Mouse (Mus musculus): Measurements from ENCODE around the gene Cst6. TPM values are rescaled to one million over a fixed set of nuclear protein-coding genes. Genes with fewer than 3 reads are reported as not detected.
A peak's percentile ranks its signal among the peaks of the same experiment; 100 is the strongest.

Gene Cst6
- polyA plus RNA-seq, 1 experiment: not detected

DNA sequence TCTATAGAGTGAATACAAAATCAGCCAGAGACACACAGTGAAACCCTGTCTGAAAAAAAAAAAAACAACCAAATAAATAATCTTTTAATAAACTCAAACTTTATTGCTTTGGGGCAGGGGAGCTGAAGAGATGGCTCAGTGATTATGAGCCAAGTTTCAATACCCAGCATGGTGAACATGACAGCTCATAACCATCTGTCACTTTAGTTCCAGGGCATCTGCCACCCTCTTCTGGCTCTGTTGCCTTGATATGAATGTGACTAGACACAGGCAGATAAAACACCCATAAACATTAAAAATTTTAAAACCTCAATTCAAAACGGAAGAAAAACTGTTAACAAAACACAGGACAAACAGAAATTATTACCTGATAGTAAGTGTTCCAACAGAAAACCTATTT is 28.1 kb upstream of the Cst6 start:
- H3K4me1 ChIP-seq (ENCODE audit: control insufficient read depth, insufficient read depth, low read length): no peaks in the 10 kb centered on the region
- no peak for TF ChIP-seq CTCF (IDR thresholded peaks at IDR 0.05; ENCODE audit: low read depth, low read length)
- TF ChIP-seq POLR2A (IDR thresholded peaks at IDR 0.05; ENCODE audit: borderline replicate concordance, low read depth, low read length): no peak
- H3K27ac ChIP-seq (ENCODE audit: insufficient read depth, low read depth, low read length): no peak overlapping the region
- no peak overlapping the region for H3K4me3 ChIP-seq (ENCODE audit: insufficient read depth, low read length)

DNA sequence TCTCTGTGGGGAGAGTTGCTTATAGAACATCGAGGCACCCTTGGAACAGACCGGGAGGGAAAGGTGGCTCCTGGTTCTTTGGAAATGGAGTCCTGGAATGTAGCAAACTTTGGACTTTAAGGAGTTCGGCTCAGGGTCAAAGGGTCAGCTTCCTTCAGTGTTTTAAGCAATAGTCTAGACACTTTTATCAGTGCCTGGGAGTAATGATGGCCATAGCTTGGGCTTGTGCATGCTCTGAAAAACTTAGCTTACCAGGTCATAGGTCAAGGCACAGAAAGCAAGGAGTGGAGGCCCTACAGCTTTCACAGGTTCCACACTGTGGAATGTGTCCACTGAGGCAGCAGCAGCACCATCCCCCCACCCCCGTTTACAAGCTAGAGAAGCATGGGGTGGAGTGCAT is 25.4 kb upstream of the Cst6 start:
- TF ChIP-seq POLR2A (IDR thresholded peaks at IDR 0.05; ENCODE audit: borderline replicate concordance, low read depth, low read length) (no peak), CTCF (IDR thresholded peaks at IDR 0.05; ENCODE audit: low read depth, low read length) (no peak)
- Histone ChIP-seq H3K4me3 (ENCODE audit: insufficient read depth, low read length) (no peak overlapping the region), H3K4me1 (ENCODE audit: control insufficient read depth, insufficient read depth, low read length) (no peaks in the 10 kb centered on the region), H3K27ac (ENCODE audit: insufficient read depth, low read depth, low read length) (no peak overlapping the region)

DNA sequence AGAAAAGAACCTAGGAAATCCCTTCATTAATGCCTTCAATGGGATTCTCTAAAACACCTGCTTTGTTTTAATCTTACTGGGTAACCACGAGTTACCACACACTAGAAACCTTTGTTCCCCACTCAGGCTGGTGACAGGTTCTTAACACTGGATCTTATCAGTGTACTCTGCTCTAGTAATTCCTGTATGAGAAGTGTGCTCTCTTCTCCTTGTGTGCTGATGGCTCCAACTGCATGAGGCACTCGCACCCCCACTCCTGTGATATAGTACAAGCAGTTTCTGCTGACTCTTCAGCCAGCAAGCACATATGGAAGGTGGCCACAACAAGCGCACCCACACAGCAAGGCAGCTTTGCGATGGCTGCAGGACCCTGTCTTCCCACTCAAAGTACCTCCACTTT is 24.8 kb upstream of the Cst6 start:
- TF ChIP-seq POLR2A (IDR thresholded peaks at IDR 0.05; ENCODE audit: borderline replicate concordance, low read depth, low read length): no peak
- no peak for TF ChIP-seq CTCF (IDR thresholded peaks at IDR 0.05; ENCODE audit: low read depth, low read length)
- H3K4me1 ChIP-seq (ENCODE audit: control insufficient read depth, insufficient read depth, low read length): no peaks in the 10 kb centered on the region

DNA sequence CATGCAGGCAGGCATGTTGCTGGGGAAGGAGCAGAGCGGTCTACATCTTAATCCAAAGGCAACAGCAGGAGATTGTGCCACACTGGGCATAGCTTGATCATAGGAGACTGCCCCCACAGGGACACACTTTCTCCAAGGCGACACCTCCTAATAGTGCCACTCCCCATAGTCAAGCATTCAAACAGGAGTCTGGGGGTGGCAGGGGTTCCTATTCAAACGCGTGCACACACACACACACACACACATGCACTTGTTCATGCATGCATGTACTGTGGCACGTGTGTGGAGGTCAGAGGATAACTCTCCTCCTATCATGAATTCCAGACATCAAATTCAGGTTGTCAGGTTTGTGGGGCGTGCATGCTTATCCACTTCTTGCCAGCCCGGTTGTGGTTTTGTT is 23.4 kb upstream of the Cst6 start:
- TF ChIP-seq POLR2A (IDR thresholded peaks at IDR 0.05; ENCODE audit: borderline replicate concordance, low read depth, low read length) (no peak), CTCF (IDR thresholded peaks at IDR 0.05; ENCODE audit: low read depth, low read length) (no peak)
- H3K4me3 ChIP-seq (ENCODE audit: insufficient read depth, low read length): no peak overlapping the region
- no peak overlapping the region for H3K27ac ChIP-seq (ENCODE audit: insufficient read depth, low read depth, low read length)
- H3K4me1 ChIP-seq (ENCODE audit: control insufficient read depth, insufficient read depth, low read length): peaks cover 5% of the 10 kb centered on the region

More for the DNA sequence above, 24.8 kb upstream of the Cst6 start:
- Histone ChIP-seq H3K27ac (ENCODE audit: insufficient read depth, low read depth, low read length) (no peak overlapping the region), H3K4me3 (ENCODE audit: insufficient read depth, low read length) (no peak overlapping the region)

DNA sequence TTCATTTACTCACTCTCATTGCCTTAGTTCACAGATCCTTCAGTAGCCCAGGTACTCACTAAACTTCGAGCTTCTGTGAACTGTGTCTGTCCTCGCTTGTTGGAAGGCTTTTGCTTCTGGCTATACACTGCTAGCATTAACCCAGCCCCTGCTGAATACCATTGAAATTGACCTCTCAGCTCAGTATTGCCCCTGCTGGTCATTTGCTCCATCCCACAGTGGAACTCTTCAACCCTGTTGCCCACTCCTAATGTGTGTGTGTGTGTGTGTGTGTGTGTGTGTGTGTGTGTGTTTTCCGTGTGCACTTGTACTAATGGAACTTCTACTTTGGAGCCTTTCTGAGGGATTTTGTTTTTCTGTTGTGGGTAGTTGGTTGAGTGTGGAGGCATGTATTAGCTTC is 21.6 kb upstream of the Cst6 start:
- H3K4me1 ChIP-seq (ENCODE audit: control insufficient read depth, insufficient read depth, low read length): peaks cover 5% of the 10 kb centered on the region
- no peak overlapping the region for H3K27ac ChIP-seq (ENCODE audit: insufficient read depth, low read depth, low read length)
- H3K4me3 ChIP-seq (ENCODE audit: insufficient read depth, low read length): no peak overlapping the region
- TF ChIP-seq POLR2A (IDR thresholded peaks at IDR 0.05; ENCODE audit: borderline replicate concordance, low read depth, low read length) (no peak), CTCF (IDR thresholded peaks at IDR 0.05; ENCODE audit: low read depth, low read length) (no peak)

DNA sequence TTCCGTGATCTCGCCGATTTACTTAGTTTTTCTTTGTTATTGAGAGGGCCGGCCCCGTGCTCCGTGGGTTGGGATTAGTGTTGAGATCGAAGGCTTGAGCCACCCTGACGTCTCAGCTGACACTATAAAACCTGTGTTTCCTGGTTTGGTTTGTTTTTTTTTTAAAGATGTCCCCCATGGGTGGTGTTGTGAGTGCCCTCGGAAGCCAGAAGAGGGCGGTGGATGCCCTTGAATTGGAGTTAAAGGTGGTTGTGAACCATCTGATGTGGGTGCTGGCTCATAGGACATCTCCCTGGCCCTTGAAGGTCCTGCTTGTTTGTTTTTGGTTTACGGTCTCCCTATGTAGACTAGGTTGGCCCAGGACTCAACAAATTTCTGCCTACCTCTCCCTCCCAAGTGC is 18.1 kb upstream of the Cst6 start:
- H3K4me1 ChIP-seq (ENCODE audit: control insufficient read depth, insufficient read depth, low read length): peaks cover 11% of the 10 kb centered on the region
- TF ChIP-seq POLR2A (IDR thresholded peaks at IDR 0.05; ENCODE audit: borderline replicate concordance, low read depth, low read length): no peak
- TF ChIP-seq CTCF (IDR thresholded peaks at IDR 0.05; ENCODE audit: low read depth, low read length): 0 out of 2 replicates have a peak, but pooled peaks have one; percentile 10
- H3K4me3 ChIP-seq (ENCODE audit: insufficient read depth, low read length): peak overlapping the region; percentile 73
- H3K27ac ChIP-seq (ENCODE audit: insufficient read depth, low read depth, low read length): peak overlapping the region; percentile 91

DNA sequence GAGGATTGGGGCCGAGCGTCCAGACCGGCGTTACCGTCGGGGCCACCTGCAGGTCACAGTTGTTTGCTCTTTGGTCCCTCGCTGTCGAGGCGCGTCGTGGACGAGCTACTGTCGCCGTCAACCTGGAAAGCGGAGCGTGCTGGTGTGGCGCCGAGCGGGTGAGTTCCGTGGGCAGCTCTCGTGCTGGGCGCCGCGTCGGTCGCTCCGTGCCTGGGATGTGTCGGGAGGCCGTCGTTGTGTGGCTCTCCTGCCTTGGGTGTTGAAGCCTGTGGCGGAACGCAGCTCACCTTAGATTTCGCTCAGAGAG is 17.6 kb upstream of the Cst6 start, which contains the start of gene Banf1:
Banf1 (minus strand) TSS at position 116 of the 307 bp plus-strand sequence.
- H3K27ac ChIP-seq (ENCODE audit: insufficient read depth, low read depth, low read length): peak within 1 kb of the TSS; percentile 91
- H3K4me1 ChIP-seq (ENCODE audit: control insufficient read depth, insufficient read depth, low read length): peaks cover 11% of the 10 kb centered on the region
- TF ChIP-seq POLR2A (IDR thresholded peaks at IDR 0.05; ENCODE audit: borderline replicate concordance, low read depth, low read length): no peak
- TF ChIP-seq CTCF (IDR thresholded peaks at IDR 0.05; ENCODE audit: low read depth, low read length): no peak
- peak within 1 kb of the TSS; percentile 73 for H3K4me3 ChIP-seq (ENCODE audit: insufficient read depth, low read length)

DNA sequence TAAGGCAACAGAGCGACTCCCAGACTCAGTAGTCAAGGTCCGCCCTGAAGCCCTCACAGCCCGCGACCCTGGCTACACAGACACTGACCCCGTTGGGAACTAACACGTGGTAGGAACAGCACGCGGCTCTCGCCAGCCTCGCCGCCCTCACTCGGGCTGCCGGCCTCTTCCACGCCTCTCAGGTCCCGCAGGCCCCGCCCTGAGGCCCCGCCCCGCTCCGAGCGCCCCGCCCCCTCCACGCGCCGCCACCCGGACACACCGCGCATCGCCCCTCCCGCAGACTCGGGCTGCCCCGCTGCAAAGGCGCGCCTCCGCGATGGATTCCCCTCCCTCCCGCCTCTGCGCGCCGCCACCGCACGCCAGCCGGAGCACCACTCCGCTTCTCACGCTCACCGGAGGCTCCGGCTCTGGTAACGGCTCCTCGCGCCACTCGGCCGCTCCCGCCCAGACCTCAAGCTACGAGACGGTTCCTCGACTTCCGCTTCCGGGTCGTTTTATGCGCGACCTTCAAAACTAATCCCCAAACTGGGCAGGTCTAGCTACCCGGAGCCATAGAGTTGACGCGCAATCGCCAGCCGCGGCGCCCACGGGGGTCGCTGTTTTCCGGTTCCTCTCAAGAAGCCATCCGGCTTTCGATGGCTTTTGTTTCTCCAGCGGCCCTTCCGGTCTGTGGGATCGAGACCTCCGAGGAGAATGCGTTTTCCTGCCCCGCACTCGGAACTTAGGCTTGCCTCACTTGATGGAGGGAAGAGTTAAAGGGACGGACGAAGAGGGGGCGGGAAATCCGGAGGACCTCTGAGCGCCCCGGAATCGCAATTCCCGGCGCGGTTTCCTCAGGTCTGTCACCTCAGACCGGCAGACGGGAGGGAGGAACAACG is 17.0 kb upstream of the Cst6 start, which contains the start of gene Eif1ad:
Eif1ad (plus strand) TSS at position 567 of the 878 bp plus-strand sequence.
- H3K4me1 ChIP-seq (ENCODE audit: control insufficient read depth, insufficient read depth, low read length): peaks cover 11% of the 10 kb centered on the region

DNA sequence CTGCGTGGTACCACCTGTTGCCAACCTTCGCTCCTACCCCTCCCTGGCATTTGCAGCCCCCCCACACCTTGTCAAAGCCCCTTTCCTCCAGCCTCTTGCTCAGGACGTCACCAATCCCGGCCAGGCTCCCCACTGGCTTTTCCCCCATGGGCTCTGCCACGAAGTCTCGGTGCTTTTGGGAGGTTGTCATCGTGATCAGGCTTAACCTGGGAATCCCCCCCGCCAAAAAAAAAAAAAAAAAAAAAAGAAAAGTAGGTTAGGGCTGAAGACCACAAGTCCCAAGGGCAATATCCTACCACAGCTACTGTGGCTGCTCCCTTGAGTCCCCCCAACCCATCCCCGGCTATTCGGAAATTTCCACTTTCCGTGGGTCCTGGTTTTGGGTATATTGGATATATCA is 16.4 kb upstream of the Cst6 start:
- peak overlapping the region; percentile 73 for H3K4me3 ChIP-seq (ENCODE audit: insufficient read depth, low read length)
- peaks cover 11% of the 10 kb centered on the region for H3K4me1 ChIP-seq (ENCODE audit: control insufficient read depth, insufficient read depth, low read length)
- TF ChIP-seq POLR2A (IDR thresholded peaks at IDR 0.05; ENCODE audit: borderline replicate concordance, low read depth, low read length) (no peak), CTCF (IDR thresholded peaks at IDR 0.05; ENCODE audit: low read depth, low read length) (no peak)
- 0 out of 2 replicates have a peak overlapping the region, but pooled peaks have one; percentile 2 for H3K27ac ChIP-seq (ENCODE audit: insufficient read depth, low read depth, low read length)

More for the DNA sequence above, 17.0 kb upstream of the Cst6 start, which contains the start of gene Eif1ad:
- peak within 1 kb of the TSS; percentile 91 for H3K27ac ChIP-seq (ENCODE audit: insufficient read depth, low read depth, low read length)
- H3K4me3 ChIP-seq (ENCODE audit: insufficient read depth, low read length): peak within 1 kb of the TSS; percentile 73
- TF ChIP-seq POLR2A (IDR thresholded peaks at IDR 0.05; ENCODE audit: borderline replicate concordance, low read depth, low read length) (no peak), CTCF (IDR thresholded peaks at IDR 0.05; ENCODE audit: low read depth, low read length) (no peak)

DNA sequence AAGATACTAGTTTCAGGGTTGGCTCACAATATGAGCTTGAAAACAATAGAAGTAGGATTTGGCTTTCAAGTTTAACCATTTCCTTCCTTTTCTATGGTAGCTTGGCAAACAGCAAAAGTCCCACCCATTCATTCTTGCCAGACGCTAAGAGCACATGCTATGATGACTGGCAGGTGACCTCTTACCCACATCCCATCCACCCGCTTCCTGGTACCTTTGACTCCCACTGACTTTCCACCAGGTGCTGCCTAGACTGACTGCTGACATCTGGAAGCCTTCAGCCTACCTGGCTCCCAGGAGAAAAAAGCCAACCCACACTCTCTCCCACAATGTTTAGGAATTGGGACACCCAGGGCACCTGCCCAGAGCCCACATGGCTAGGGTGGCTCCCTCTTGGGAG is 14.8 kb upstream of the Cst6 start:
- H3K27ac ChIP-seq (ENCODE audit: insufficient read depth, low read depth, low read length): no peak overlapping the region
- H3K4me3 ChIP-seq (ENCODE audit: insufficient read depth, low read length): no peak overlapping the region
- no peak for TF ChIP-seq POLR2A (IDR thresholded peaks at IDR 0.05; ENCODE audit: borderline replicate concordance, low read depth, low read length)
- TF ChIP-seq CTCF (IDR thresholded peaks at IDR 0.05; ENCODE audit: low read depth, low read length): no peak
- H3K4me1 ChIP-seq (ENCODE audit: control insufficient read depth, insufficient read depth, low read length): peaks cover 11% of the 10 kb centered on the region

All from bone marrow macrophage, adult 2 months (primary cell).